Mouse (Mus musculus) small intestine, adult 10 weeks (tissue): ENCODE results near the gene Olfr152. TPM values are rescaled to one million over a fixed set of nuclear protein-coding genes. Genes with fewer than 3 reads are reported as not detected.

Source experiments
- polyA plus RNA-seq: library from polyadenylated mRNA; stranded (reverse); fragments of 350-450 nt; fragmentation: Illumina TruSeq; extraction: RNeasy Lipid Tissue Mini Kit (QIAGEN cat#74804); gene quantifications from one replicate; pipeline ENCODE4 v1.2.3, GENCODE M21; 2014; ENCODE audit warnings: low replicate concordance

Gene Olfr152
- not detected for polyA plus RNA-seq

GRCm38 (mm10) chr2:87779183-87779582 lies at the start of gene Olfr152:
Gene Olfr152 (plus strand): TSS chr2:87779483.

DNA sequence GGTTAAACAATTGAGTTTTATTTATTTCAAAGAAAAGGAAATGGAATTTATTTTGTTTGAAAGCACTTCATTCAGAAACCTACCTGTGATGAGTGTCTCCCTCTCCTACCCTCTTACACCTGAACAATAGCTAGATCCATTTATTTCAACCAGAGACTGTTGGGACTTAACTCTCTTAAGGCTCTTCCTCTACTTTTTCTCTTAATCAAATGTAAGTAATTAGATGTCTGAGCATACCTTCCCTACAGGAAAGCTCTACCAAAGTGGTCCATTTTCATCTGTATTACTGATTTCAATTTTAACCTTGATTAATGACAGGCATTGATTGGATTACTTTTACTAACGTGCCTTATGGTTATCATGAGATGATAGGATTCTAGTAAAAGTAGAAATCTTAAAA lies 39.4 kb upstream of the Olfr152 start, which contains the start of gene Olfr1138:
Gene Olfr1138 (minus strand): TSS at position 101 of the 400 bp plus-strand sequence.

DNA sequence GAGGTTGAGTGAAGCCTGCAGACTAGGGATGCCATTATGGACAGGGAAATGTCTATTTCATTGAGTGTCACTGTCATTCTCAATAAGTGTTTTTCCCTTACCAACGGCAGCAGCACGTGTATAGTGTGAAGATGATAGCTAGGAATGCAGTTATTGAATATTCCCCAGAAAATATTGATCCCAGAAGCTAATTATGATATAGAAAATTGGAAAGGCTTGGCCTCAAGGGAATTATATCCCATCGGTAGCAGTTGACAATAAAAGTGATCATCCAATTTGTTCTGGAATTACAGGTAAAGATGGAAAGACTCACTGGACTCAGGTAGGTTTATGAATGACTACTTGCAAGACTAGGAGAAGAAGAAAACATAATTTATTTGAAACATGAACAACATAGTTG lies 35.8 kb upstream of the Olfr152 start, which contains the start of gene Olfr1140:
Gene Olfr1140 (plus strand): TSS at position 301 of the 400 bp plus-strand sequence.

GRCm38 (mm10) chr2:87753891-87754290 lies 25.4 kb upstream of the Olfr152 start, which contains the start of gene Olfr1141:
Gene Olfr1141 (minus strand): TSS chr2:87753991.

GRCm38 (mm10) chr2:87800292-87800691 lies 21.0 kb downstream of the Olfr152 start, which contains the start of gene Olfr1143:
Gene Olfr1143 (plus strand): TSS chr2:87800592.

GRCm38 (mm10) chr2:87809522-87809921 lies 30.2 kb downstream of the Olfr152 start, which contains the start of gene Olfr1145:
Gene Olfr1145 (plus strand): TSS chr2:87809822.

DNA sequence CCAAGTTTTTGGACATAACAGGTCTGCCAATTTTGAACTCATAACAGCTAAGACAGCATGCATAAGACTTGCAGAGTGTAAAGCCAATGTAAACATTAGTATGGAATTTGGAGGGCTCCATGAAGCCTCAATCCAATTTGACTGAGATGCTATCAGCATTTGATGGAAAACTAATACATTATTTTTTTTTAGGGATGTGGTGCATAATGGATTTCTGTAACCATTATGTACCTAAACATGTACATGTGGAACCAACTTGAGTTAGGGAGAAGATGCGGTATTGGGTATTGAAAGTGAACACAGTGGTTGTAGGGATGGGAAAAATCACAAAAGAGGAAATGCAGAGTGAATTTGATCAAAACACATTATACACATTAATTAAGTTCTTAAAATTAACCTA lies 51.0 kb downstream of the Olfr152 start, which contains the start of gene Olfr1148:
Gene Olfr1148 (plus strand): TSS at position 301 of the 400 bp plus-strand sequence.

Other genes starting within 250 kb of the Olfr152 start
- gene Olfr153, start 247.7 kb upstream of the Olfr152 start, polyA plus RNA-seq, result not detected
- not detected for gene Olfr1128, start 233.9 kb upstream of the Olfr152 start, polyA plus RNA-seq
- not detected for gene Olfr1129, start 205.6 kb upstream of the Olfr152 start, polyA plus RNA-seq
- not detected for gene Olfr1130, start 173.3 kb upstream of the Olfr152 start, polyA plus RNA-seq
- not detected for gene Olfr1131, start 152.4 kb upstream of the Olfr152 start, polyA plus RNA-seq
- gene Olfr1132, start 141.9 kb upstream of the Olfr152 start, polyA plus RNA-seq, result not detected
- gene Olfr1133, start 132.1 kb upstream of the Olfr152 start, polyA plus RNA-seq, result not detected
- gene Olfr1134, start 121.0 kb upstream of the Olfr152 start, polyA plus RNA-seq, result not detected
- not detected for gene Olfr1135, start 105.8 kb upstream of the Olfr152 start, polyA plus RNA-seq
- gene Olfr1136, start 85.5 kb upstream of the Olfr152 start, polyA plus RNA-seq, result not detected
- gene Olfr1137, start 66.3 kb upstream of the Olfr152 start, polyA plus RNA-seq, result not detected
- gene Olfr1138, start 39.5 kb upstream of the Olfr152 start, polyA plus RNA-seq, result not detected
- not detected for gene Olfr1140, start 35.7 kb upstream of the Olfr152 start, polyA plus RNA-seq
- gene Olfr1141, start 25.5 kb upstream of the Olfr152 start, polyA plus RNA-seq, result not detected
- gene Olfr1143, start 21.1 kb downstream of the Olfr152 start, polyA plus RNA-seq, result not detected
- not detected for gene Olfr1145, start 30.3 kb downstream of the Olfr152 start, polyA plus RNA-seq
- gene Olfr1148, start 51.0 kb downstream of the Olfr152 start, polyA plus RNA-seq, result not detected
- not detected for gene Olfr1150-ps1, start 64.5 kb downstream of the Olfr152 start, polyA plus RNA-seq
- gene Olfr1151, start 76.4 kb downstream of the Olfr152 start, polyA plus RNA-seq, result not detected
- not detected for gene Olfr1152, start 87.0 kb downstream of the Olfr152 start, polyA plus RNA-seq
- gene Olfr1153, start 115.5 kb downstream of the Olfr152 start, polyA plus RNA-seq, result not detected
- gene Olfr1154, start 125.7 kb downstream of the Olfr152 start, polyA plus RNA-seq, result not detected
- gene Olfr1155, start 165.7 kb downstream of the Olfr152 start, polyA plus RNA-seq, result not detected
- gene Olfr1156, start 173.6 kb downstream of the Olfr152 start, polyA plus RNA-seq, result not detected
- not detected for gene Olfr1157, start 188.8 kb downstream of the Olfr152 start, polyA plus RNA-seq
- gene Olfr74, start 195.2 kb downstream of the Olfr152 start, polyA plus RNA-seq, result not detected
- gene Olfr1158, start 210.6 kb downstream of the Olfr152 start, polyA plus RNA-seq, result not detected
- not detected for gene Olfr1160, start 228.8 kb downstream of the Olfr152 start, polyA plus RNA-seq
- gene Olfr1161, start 243.3 kb downstream of the Olfr152 start, polyA plus RNA-seq, result not detected